Mouse (Mus musculus) T-helper 17 cell (primary cell): ENCODE results near the gene Dpp6.

ENCODE experiments used
- in situ Hi-C, 2 experiments: fragments of 300-600 bp; cut with MboI, MseI; formaldehyde crosslinking; loops; 1 replicate in 1 of 2; 2 replicates in 1 of 2; pipeline ENCODE4 v1.15.1; 2025; ENCODE audit warnings: high pct_unique_total_duplicates in 2 of 2

The Dpp6 gene

DNA sequence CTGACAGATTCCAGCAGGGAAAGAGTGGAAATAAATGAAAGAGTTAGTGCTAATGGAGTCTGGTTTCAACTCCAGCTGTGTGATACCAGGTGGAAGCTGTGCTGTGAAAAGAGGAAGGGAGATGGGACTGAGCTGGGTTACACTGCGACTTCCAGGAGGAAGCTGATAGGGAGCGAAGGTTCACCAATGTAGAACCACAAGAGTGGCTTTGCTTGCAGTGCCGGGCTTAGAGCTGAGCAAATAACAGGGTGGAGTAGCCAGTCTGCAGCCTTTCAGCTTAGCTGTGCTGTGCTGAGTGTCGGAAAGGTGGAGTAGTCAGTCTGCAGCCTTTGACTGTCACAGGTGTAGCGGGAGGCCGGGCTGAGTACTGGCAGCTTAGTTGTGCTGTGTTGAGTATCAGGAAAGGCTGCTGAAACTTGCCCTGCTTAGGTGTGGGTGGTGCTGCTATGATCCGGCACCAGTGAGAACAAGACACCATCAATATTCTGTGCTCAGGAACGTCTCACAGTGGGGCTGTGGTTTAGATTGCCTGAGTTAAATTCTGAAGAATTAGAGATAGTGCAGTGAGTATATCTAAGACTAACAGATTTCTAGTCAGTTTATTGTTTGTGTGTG, 457.9 kb downstream of the Dpp6 start:
- in situ Hi-C loops = no loop called here

GRCm38 (mm10) chr5:27275871-27276270, 458.9 kb downstream of the Dpp6 start:
- in situ Hi-C loops = no loop called here

GRCm38 (mm10) chr5:27278120-27278645, 461.2 kb downstream of the Dpp6 start:
- in situ Hi-C loops = no loop called here

GRCm38 (mm10) chr5:27286876-27287275, 469.9 kb downstream of the Dpp6 start:
- in situ Hi-C loops = no loop called here

DNA sequence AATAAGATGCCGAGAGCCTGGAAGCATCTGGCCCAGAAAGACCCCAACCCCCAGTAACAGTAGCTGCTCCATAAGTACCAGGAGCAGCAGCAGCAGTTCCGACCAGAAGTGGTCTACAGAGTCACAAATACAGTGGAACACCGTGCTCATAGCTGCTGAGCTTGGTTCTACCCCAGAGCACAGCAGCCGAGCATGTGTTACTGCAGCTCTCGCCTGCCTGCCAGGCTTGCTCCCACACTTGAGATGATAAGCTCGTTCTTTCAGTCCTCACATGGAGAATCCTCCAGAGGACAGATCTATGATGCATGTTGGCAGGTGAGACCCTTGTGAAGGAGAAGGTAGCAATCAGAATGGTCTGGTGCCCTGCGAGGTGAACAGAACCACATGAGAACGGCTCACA, 474.4 kb downstream of the Dpp6 start:
- in situ Hi-C loops = no loop called here

GRCm38 (mm10) chr5:27292236-27292635, 475.2 kb downstream of the Dpp6 start:
- in situ Hi-C loops = no loop called here

DNA sequence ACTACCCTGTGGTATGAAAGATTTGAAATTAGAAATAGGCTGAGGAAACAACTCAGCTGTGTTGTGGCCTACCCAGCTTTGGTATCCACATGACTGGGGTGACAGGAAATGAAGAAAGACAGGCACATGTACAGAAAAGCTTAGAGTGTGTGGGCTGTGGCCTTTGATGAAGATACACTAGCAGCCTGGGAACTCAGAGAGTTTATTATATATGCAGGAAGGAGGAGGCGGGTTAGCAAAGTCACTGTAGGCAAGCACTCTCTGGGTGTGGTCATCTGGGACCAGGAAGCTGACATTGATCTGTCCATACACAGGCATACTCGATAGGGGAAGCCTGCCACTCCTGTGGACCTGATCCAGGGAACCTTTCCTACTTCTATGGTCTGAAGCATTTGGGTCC, 487.1 kb downstream of the Dpp6 start:
- in situ Hi-C loops = no loop called here

DNA sequence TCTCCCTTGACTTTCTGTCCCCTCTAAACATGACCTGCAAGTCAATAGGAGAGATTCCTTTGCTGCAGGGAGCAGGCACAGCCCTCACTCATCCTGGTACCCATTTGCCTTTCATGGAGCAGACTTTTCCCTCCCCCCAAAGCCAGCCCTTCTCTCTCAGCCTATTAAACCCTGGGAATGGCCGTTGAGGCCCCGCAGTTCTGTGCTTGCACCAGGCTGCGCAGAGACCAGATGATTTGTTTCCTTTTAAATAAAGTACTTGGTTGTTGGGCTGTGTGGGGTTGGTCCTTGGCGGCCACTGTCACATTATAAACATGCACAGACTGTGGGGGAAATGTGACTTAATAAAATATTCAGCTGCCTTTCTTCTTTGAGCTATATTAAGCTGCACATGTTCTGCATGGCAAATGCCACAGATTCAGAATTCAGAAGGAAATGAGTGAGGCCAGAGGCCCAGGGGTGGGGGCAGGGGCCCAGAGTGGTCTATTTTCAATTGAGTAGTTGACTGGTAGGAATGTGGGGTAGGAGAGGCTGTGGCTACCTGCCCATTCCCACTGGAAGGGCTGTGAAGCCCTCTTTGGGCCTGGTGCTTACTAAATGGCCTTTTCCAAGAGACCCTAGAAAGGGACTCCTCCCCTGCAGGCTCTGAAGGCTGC, 489.6 kb downstream of the Dpp6 start:
- in situ Hi-C loops = no loop called here

DNA sequence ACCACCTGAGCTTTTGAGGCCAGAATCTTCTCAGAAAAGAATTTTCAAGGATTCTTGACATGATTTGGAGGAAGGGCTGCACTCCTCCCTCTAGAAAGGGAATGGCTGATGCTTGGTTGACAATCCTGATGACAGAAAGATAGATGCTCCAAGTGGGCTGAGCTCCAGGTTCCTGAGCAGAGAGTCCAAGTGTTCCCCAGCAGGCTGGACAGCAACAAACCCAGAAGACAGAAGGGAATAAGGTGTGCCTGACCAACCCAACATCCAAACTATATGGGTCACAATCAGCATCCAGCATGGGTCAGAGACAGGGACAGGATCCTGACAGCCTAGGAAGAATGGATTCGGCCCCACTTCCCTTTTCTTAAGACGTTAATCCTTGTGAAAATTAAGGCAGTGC, 493.2 kb downstream of the Dpp6 start:
- in situ Hi-C loops = no loop called here

GRCm38 (mm10) chr5:27316674-27317073, 499.7 kb downstream of the Dpp6 start:
- in situ Hi-C loops = no loop called here

- in situ Hi-C loops = no loop called here
These were observed 500.3 kb downstream of the Dpp6 start for GRCm38 (mm10) chr5:27317264-27317663.

GRCm38 (mm10) chr5:27317832-27318231, 500.8 kb downstream of the Dpp6 start:
- in situ Hi-C loops = no loop called here

- in situ Hi-C loops = no loop called here
These were observed 502.7 kb downstream of the Dpp6 start for GRCm38 (mm10) chr5:27319731-27320130.

- in situ Hi-C loops = no loop called here
These were observed 506.1 kb downstream of the Dpp6 start for GRCm38 (mm10) chr5:27322895-27323792.

DNA sequence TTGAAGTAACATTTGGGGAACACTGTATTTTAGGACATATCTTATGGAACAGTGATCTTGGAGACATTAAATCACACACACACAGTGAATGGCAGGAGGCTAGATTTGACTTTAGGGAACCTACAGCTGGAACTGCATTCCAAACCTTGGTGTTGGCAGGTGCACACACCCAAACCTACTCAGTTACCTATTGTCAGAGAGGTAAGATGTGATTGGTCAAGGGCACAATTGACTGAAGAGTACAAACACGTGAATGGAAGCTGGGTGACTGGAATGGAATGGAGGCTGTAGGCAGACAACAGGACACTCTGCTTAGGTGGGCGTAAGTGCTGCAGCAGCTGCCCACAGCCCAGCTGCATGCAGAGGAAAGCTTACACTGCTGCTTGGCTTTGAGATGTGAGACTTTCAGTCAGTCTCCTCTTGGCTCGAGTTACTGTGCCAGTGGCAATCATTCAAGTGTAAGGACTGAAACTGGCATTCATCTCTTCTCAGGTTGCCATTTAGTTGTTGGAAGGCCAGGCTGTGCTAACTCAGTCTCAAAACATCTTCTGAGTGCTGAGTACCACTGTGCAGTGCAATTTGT, 507.4 kb downstream of the Dpp6 start:
- in situ Hi-C loops = no loop called here

- in situ Hi-C loops = no loop called here
These were observed 519.7 kb downstream of the Dpp6 start for GRCm38 (mm10) chr5:27336698-27337097.

- in situ Hi-C loops = no loop called here
These were observed 522.4 kb downstream of the Dpp6 start for GRCm38 (mm10) chr5:27339196-27340030.

- in situ Hi-C loops = no loop called here
These were observed 525.3 kb downstream of the Dpp6 start for GRCm38 (mm10) chr5:27342276-27342675.

GRCm38 (mm10) chr5:27343626-27344025, 526.6 kb downstream of the Dpp6 start:
- in situ Hi-C loops = no loop called here

DNA sequence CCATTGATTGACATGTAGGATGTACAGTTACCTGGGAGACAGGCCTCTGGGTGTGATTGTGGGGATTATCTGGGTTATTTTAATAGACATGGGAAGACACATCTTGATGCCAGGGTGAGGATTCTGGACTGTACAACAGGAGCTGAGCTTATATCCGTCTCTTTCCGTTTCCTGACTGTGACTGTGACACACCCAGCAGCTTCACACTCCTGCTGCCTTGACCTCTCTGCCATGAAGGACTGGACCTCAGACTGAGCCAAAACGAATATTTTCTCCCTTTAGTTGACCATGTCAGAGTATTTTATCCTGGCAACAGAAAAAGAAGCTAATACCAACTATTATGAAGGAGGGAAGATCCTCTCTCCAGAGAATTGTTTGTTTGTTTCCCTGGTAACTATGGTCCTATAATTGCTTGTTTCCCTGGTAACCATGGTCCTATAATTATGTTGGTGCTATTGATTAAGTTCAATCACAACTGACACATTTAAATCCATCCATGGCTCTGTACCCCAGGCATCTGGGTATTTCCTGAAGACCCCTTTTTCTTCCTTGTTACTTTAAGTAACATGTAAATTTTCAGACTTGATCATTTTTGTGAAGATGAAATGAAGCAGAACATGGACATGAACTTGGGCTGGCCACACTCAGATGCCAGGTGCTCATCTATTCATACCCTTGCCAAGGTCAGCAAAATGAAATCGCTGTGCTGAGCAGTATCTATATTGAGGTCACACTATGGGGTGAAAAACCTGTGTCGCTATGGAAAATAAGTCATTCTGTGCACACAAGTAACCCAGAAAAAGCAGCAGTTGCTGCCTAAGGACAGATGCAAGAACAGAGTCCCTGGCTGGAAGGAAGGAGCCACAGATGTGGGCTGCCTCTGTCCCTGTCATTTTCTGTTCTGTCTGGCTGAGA, 531.4 kb downstream of the Dpp6 start:
- in situ Hi-C loops = no loop called here
